Mouse (Mus musculus): ENCODE data around the gene Dhdh.

The Dhdh gene

GRCm38 (mm10) chr7:45447325-45447990, 41.1 kb downstream of the Dhdh start:
- no peak for DNase-seq

GRCm38 (mm10) chr7:45446589-45446988, 42.0 kb downstream of the Dhdh start:
- no peak for DNase-seq

GRCm38 (mm10) chr7:45443526-45444420, 44.8 kb downstream of the Dhdh start:
- DNase-seq, result no peak

GRCm38 (mm10) chr7:45437521-45438276, 50.9 kb downstream of the Dhdh start, which contains the start of gene Ruvbl2:
Ruvbl2 (minus strand) TSS chr7:45438096.
- no peak for DNase-seq

- no peak for DNase-seq
These were observed 51.6 kb downstream of the Dhdh start for GRCm38 (mm10) chr7:45437046-45437445.

- DNase-seq, result no peak
These were observed 52.2 kb downstream of the Dhdh start for GRCm38 (mm10) chr7:45436444-45436843.

- no peak for DNase-seq
These were observed 53.6 kb downstream of the Dhdh start for GRCm38 (mm10) chr7:45435038-45435437.

GRCm38 (mm10) chr7:45434203-45435015, 54.2 kb downstream of the Dhdh start, which contains the start of gene Gys1:
Gys1 (plus strand) TSS chr7:45434844.
- DNase-seq, result peak; percentile 100

GRCm38 (mm10) chr7:45433835-45434202, 54.8 kb downstream of the Dhdh start:
- no peak for DNase-seq

- DNase-seq, result no peak
These were observed 62.0 kb downstream of the Dhdh start for GRCm38 (mm10) chr7:45426556-45426955.

- DNase-seq, result no peak
These were observed 67.4 kb downstream of the Dhdh start for GRCm38 (mm10) chr7:45421194-45421593.
